Mouse (Mus musculus): ENCODE measurements around the gene Olfr1426. TPM values are rescaled to one million over a fixed set of nuclear protein-coding genes. Genes with fewer than 3 reads are reported as not detected.
"Not testable (repeated sequence)": the region's sequence is repeated elsewhere in the genome, so short reads cannot be mapped to it uniquely, and the experiment has no call there.

Olfr1426 gene
- not detected in 2 replicates for polyA plus RNA-seq (2014; fragmentation: Nextera tagmentation; extraction: Ambion mirVana)

- Histone ChIP-seq H3K36me3 (ENCODE audit: control insufficient read depth, insufficient read depth, low read length) (no peaks in the 10 kb centered on the region), H3K4me1 (ENCODE audit: control insufficient read depth, insufficient read depth, low read length) (no peaks in the 10 kb centered on the region), H3K4me3 (ENCODE audit: low read depth, low read length) (no peak within 1 kb of the TSS), H3K27ac (ENCODE audit: low read depth, low read length) (no peak within 1 kb of the TSS), H3K4me2 (ENCODE audit: low read depth) (no peak within 1 kb of the TSS), H3K27me3 (ENCODE audit: control insufficient read depth, insufficient read depth, low read length) (no peaks in the 10 kb centered on the region), H3K9ac (ENCODE audit: low read length) (no peak within 1 kb of the TSS), H3K9me3 (ENCODE audit: control insufficient read depth, low read length) (no peaks in the 10 kb centered on the region)
- DNase-seq (ENCODE audit: low spot score) (no peak), ATAC-seq (ENCODE audit: insufficient read depth, low FRiP score, low TSS enrichment) (no peak)
- WGBS = 84% methylated on average over 1 of the region's 1 CpGs
Observed at GRCm38 (mm10) chr19:12091913-12092312, at the start of gene Olfr1426. Gene Olfr1426 (minus strand): TSS chr19:12092013.

GRCm38 (mm10) chr19:12134289-12134688 lies 42.5 kb upstream of the Olfr1426 start:
- ATAC-seq (ENCODE audit: insufficient read depth, low FRiP score, low TSS enrichment) (no peak; the same call in 1 of the 2 replicates), DNase-seq (ENCODE audit: low spot score) (peak; percentile 19)
- H3K9ac ChIP-seq (ENCODE audit: low read length) = no peak overlapping the region
- H3K4me2 ChIP-seq (ENCODE audit: low read depth) = no peak overlapping the region
- no peaks in the 10 kb centered on the region for H3K4me1 ChIP-seq (ENCODE audit: control insufficient read depth, insufficient read depth, low read length)
- H3K27me3 ChIP-seq (ENCODE audit: control insufficient read depth, insufficient read depth, low read length) = no peaks in the 10 kb centered on the region
- no peak overlapping the region for H3K27ac ChIP-seq (ENCODE audit: low read depth, low read length)
- 40% methylated on average over 2 of the region's 2 CpGs for WGBS
- no peaks in the 10 kb centered on the region for H3K36me3 ChIP-seq (ENCODE audit: control insufficient read depth, insufficient read depth, low read length)
- H3K4me3 ChIP-seq (ENCODE audit: low read depth, low read length) = no peak overlapping the region
- no peaks in the 10 kb centered on the region for H3K9me3 ChIP-seq (ENCODE audit: control insufficient read depth, low read length)

GRCm38 (mm10) chr19:12123103-12123502 lies 31.3 kb upstream of the Olfr1426 start, which contains the start of gene Olfr76:
Gene Olfr76 (minus strand): TSS chr19:12123203.
- no peak within 1 kb of the TSS for H3K4me2 ChIP-seq (ENCODE audit: low read depth)
- H3K27me3 ChIP-seq (ENCODE audit: control insufficient read depth, insufficient read depth, low read length) = no peaks in the 10 kb centered on the region
- WGBS = 70% methylated on average over 3 of the region's 3 CpGs
- no peak within 1 kb of the TSS for H3K9ac ChIP-seq (ENCODE audit: low read length)
- H3K4me3 ChIP-seq (ENCODE audit: low read depth, low read length) = no peak within 1 kb of the TSS
- H3K4me1 ChIP-seq (ENCODE audit: control insufficient read depth, insufficient read depth, low read length) = no peaks in the 10 kb centered on the region
- no peaks in the 10 kb centered on the region for H3K36me3 ChIP-seq (ENCODE audit: control insufficient read depth, insufficient read depth, low read length)
- H3K27ac ChIP-seq (ENCODE audit: low read depth, low read length) = no peak within 1 kb of the TSS
- ATAC-seq (ENCODE audit: insufficient read depth, low FRiP score, low TSS enrichment) (no peak), DNase-seq (ENCODE audit: low spot score) (no peak)
- H3K9me3 ChIP-seq (ENCODE audit: control insufficient read depth, low read length) = no peaks in the 10 kb centered on the region

- H3K27me3 ChIP-seq (ENCODE audit: control insufficient read depth, insufficient read depth, low read length) = no peaks in the 10 kb centered on the region
- ATAC-seq (ENCODE audit: insufficient read depth, low FRiP score, low TSS enrichment) = no peak
- no peaks in the 10 kb centered on the region for H3K4me1 ChIP-seq (ENCODE audit: control insufficient read depth, insufficient read depth, low read length)
- no peaks in the 10 kb centered on the region for H3K36me3 ChIP-seq (ENCODE audit: control insufficient read depth, insufficient read depth, low read length)
- no peak overlapping the region for H3K4me2 ChIP-seq (ENCODE audit: low read depth)
- no peak for DNase-seq (ENCODE audit: low spot score)
- 91% methylated on average over 3 of the region's 3 CpGs for WGBS
- no peak overlapping the region for H3K9ac ChIP-seq (ENCODE audit: low read length)
- H3K9me3 ChIP-seq (ENCODE audit: control insufficient read depth, low read length) = no peaks in the 10 kb centered on the region
- no peak overlapping the region for H3K4me3 ChIP-seq (ENCODE audit: low read depth, low read length)
- H3K27ac ChIP-seq (ENCODE audit: low read depth, low read length) = no peak overlapping the region
Observed at GRCm38 (mm10) chr19:12116464-12116863, 24.7 kb upstream of the Olfr1426 start.

GRCm38 (mm10) chr19:12115797-12116196 lies 24.0 kb upstream of the Olfr1426 start, which contains the start of gene Olfr1428:
Gene Olfr1428 (minus strand): TSS chr19:12115897.
- H3K4me1 ChIP-seq (ENCODE audit: control insufficient read depth, insufficient read depth, low read length) = no peaks in the 10 kb centered on the region
- H3K27me3 ChIP-seq (ENCODE audit: control insufficient read depth, insufficient read depth, low read length) = no peaks in the 10 kb centered on the region
- no peak within 1 kb of the TSS for H3K27ac ChIP-seq (ENCODE audit: low read depth, low read length)
- H3K4me2 ChIP-seq (ENCODE audit: low read depth) = no peak within 1 kb of the TSS
- H3K4me3 ChIP-seq (ENCODE audit: low read depth, low read length) = no peak within 1 kb of the TSS
- no peak within 1 kb of the TSS for H3K9ac ChIP-seq (ENCODE audit: low read length)
- no peaks in the 10 kb centered on the region for H3K9me3 ChIP-seq (ENCODE audit: control insufficient read depth, low read length)
- WGBS = 69% methylated on average over 1 of the region's 1 CpGs
- DNase-seq (ENCODE audit: low spot score) (no peak), ATAC-seq (ENCODE audit: insufficient read depth, low FRiP score, low TSS enrichment) (no peak)
- H3K36me3 ChIP-seq (ENCODE audit: control insufficient read depth, insufficient read depth, low read length) = no peaks in the 10 kb centered on the region

- Histone ChIP-seq H3K4me2 (ENCODE audit: low read depth) (no peak overlapping the region), H3K9ac (ENCODE audit: low read length) (no peak overlapping the region), H3K4me1 (ENCODE audit: control insufficient read depth, insufficient read depth, low read length) (no peaks in the 10 kb centered on the region), H3K27ac (ENCODE audit: low read depth, low read length) (no peak overlapping the region), H3K27me3 (ENCODE audit: control insufficient read depth, insufficient read depth, low read length) (no peaks in the 10 kb centered on the region), H3K4me3 (ENCODE audit: low read depth, low read length) (no peak overlapping the region), H3K36me3 (ENCODE audit: control insufficient read depth, insufficient read depth, low read length) (no peaks in the 10 kb centered on the region), H3K9me3 (ENCODE audit: control insufficient read depth, low read length) (no peaks in the 10 kb centered on the region)
- DNase-seq (ENCODE audit: low spot score) (no peak), ATAC-seq (ENCODE audit: insufficient read depth, low FRiP score, low TSS enrichment) (no peak)
- 78% methylated on average over 1 of the region's 1 CpGs for WGBS
Observed at GRCm38 (mm10) chr19:12113807-12114206, 22.0 kb upstream of the Olfr1426 start.

- H3K4me2 ChIP-seq (ENCODE audit: low read depth) = no peak overlapping the region
- ATAC-seq (ENCODE audit: insufficient read depth, low FRiP score, low TSS enrichment) (no peak), DNase-seq (ENCODE audit: low spot score) (no peak)
- no peaks in the 10 kb centered on the region for H3K9me3 ChIP-seq (ENCODE audit: control insufficient read depth, low read length)
- H3K36me3 ChIP-seq (ENCODE audit: control insufficient read depth, insufficient read depth, low read length) = no peaks in the 10 kb centered on the region
- no peak overlapping the region for H3K9ac ChIP-seq (ENCODE audit: low read length)
- no peak overlapping the region for H3K27ac ChIP-seq (ENCODE audit: low read depth, low read length)
- no peaks in the 10 kb centered on the region for H3K27me3 ChIP-seq (ENCODE audit: control insufficient read depth, insufficient read depth, low read length)
- WGBS = 62% methylated on average over 1 of the region's 1 CpGs
- H3K4me1 ChIP-seq (ENCODE audit: control insufficient read depth, insufficient read depth, low read length) = no peaks in the 10 kb centered on the region
- no peak overlapping the region for H3K4me3 ChIP-seq (ENCODE audit: low read depth, low read length)
Observed at GRCm38 (mm10) chr19:12104541-12104940, 12.7 kb upstream of the Olfr1426 start.

GRCm38 (mm10) chr19:12103234-12103633 lies 11.4 kb upstream of the Olfr1426 start, which contains the start of gene Olfr1427:
Gene Olfr1427 (minus strand): TSS chr19:12103334.
- Histone ChIP-seq H3K36me3 (ENCODE audit: control insufficient read depth, insufficient read depth, low read length) (no peaks in the 10 kb centered on the region), H3K4me2 (ENCODE audit: low read depth) (no peak within 1 kb of the TSS), H3K27ac (ENCODE audit: low read depth, low read length) (no peak within 1 kb of the TSS), H3K9me3 (ENCODE audit: control insufficient read depth, low read length) (no peaks in the 10 kb centered on the region), H3K9ac (ENCODE audit: low read length) (no peak within 1 kb of the TSS), H3K4me1 (ENCODE audit: control insufficient read depth, insufficient read depth, low read length) (no peaks in the 10 kb centered on the region), H3K27me3 (ENCODE audit: control insufficient read depth, insufficient read depth, low read length) (no peaks in the 10 kb centered on the region), H3K4me3 (ENCODE audit: low read depth, low read length) (no peak within 1 kb of the TSS)
- DNase-seq (ENCODE audit: low spot score) (no peak), ATAC-seq (ENCODE audit: insufficient read depth, low FRiP score, low TSS enrichment) (no peak)
- WGBS = 92% methylated on average over 2 of the region's 2 CpGs

- H3K9me3 ChIP-seq (ENCODE audit: control insufficient read depth, low read length); H3K4me3 ChIP-seq (ENCODE audit: low read depth, low read length); H3K27me3 ChIP-seq (ENCODE audit: control insufficient read depth, insufficient read depth, low read length); DNase-seq (ENCODE audit: low spot score); H3K36me3 ChIP-seq (ENCODE audit: control insufficient read depth, insufficient read depth, low read length); H3K27ac ChIP-seq (ENCODE audit: low read depth, low read length); H3K4me1 ChIP-seq (ENCODE audit: control insufficient read depth, insufficient read depth, low read length); H3K9ac ChIP-seq (ENCODE audit: low read length); ATAC-seq (ENCODE audit: insufficient read depth, low FRiP score, low TSS enrichment); H3K4me2 ChIP-seq (ENCODE audit: low read depth): not testable (repeated sequence)
- 87% methylated on average over 4 of the region's 4 CpGs for WGBS
Observed at GRCm38 (mm10) chr19:12077631-12078030, 14.2 kb downstream of the Olfr1426 start, which contains the start of gene Olfr1425. Gene Olfr1425 (minus strand): TSS chr19:12077731.
